Mouse (Mus musculus): Measurements from ENCODE around the gene Hs3st3a1. TPM values are rescaled to one million over a fixed set of nuclear protein-coding genes. Genes with fewer than 3 reads are reported as not detected.

The Hs3st3a1 gene
- polyA plus RNA-seq, 2 experiments: 0.06 to 0.20 TPM

DNA sequence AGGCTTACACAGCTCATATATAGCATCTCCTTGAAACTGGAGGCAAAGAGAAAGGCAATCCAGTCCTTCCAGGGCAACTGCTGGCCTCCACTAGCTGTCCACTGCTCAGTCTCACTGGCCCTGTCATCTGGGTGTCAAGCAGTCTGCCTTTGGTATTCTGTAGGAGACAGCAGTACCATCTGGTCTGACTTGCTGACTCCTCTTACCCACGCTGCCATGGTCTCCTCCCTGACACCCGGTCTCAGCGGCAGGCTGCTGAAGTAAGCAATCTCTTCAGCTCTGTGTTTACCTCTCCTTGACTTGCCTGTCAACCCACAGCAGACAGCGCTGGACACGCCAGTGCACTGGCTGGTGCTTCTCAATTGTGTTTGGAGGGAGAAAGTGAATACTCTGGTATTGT, 109.1 kb downstream of the Hs3st3a1 start:
- no peak for DNase-seq (ENCODE audit: low read depth in 3 of 3, low spot score in 3 of 3)
- H3K27ac ChIP-seq: no peak overlapping the region
- no peaks in the 10 kb centered on the region for H3K36me3 ChIP-seq (replicated peaks; ENCODE audit: control insufficient read depth, insufficient read depth, low read depth)
- no peak for TF ChIP-seq CTCF (IDR thresholded peaks at IDR 0.05; ENCODE audit: low read depth)
- TF ChIP-seq EP300 (IDR thresholded peaks at IDR 0.05; ENCODE audit: low read depth): no peak
- H3K4me2 ChIP-seq (ENCODE audit: low read depth): no peak overlapping the region
- H3K27me3 ChIP-seq (ENCODE audit: control insufficient read depth, insufficient read depth, low read length): no peaks in the 10 kb centered on the region
- ATAC-seq (ENCODE audit: insufficient read depth): no peak
- H3K9ac ChIP-seq (replicated peaks): no peak overlapping the region
- no peaks in the 10 kb centered on the region for H3K9me3 ChIP-seq (ENCODE audit: control insufficient read depth, low read length)
- peaks cover 0 to 3% of the 10 kb centered on the region in 2 experiments; a peak in 2 of 4 replicates for H3K4me1 ChIP-seq (replicated peaks; ENCODE audit: control insufficient read depth in 2 of 2, insufficient read depth in 2 of 2, low read length in 1 of 2)
- 51% methylated on average over 5 of the region's 5 CpGs for WGBS (ENCODE audit: insufficient replicate concordance)
- H3K4me3 ChIP-seq (ENCODE audit: insufficient read depth in 1 of 2, low read depth in 2 of 2, low read length in 2 of 2): no peak overlapping the region

DNA sequence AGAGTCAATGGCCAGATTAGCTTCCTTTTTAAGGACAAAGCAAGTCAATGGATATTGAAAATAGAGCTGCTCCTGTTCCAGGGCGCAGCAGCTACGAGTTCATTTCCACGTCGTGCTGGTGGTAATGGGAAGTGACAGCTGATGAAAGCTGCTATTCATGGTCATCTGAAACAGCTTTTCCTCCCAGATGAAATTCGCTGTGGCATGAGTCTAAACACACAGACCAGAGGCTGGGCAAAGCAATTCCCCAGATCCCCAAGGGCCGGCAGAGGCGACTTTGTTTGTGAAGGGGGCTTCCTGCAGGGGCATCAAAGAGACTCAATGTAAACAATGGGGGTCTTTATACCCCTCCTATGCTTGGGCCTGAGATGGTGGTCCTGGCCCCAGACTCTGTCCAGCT, 114.2 kb downstream of the Hs3st3a1 start:
- DNase-seq (ENCODE audit: low read depth in 3 of 3, low spot score in 3 of 3) (no peak), ATAC-seq (ENCODE audit: insufficient read depth) (no peak)
- H3K9me3 ChIP-seq (ENCODE audit: control insufficient read depth, low read length): no peaks in the 10 kb centered on the region
- no peak overlapping the region for H3K27ac ChIP-seq
- H3K4me3 ChIP-seq (ENCODE audit: insufficient read depth in 1 of 2, low read depth in 2 of 2, low read length in 2 of 2): no peak overlapping the region
- H3K4me1 ChIP-seq (replicated peaks; ENCODE audit: control insufficient read depth in 2 of 2, insufficient read depth in 2 of 2, low read length in 1 of 2): no peaks in the 10 kb centered on the region
- no peaks in the 10 kb centered on the region for H3K36me3 ChIP-seq (replicated peaks; ENCODE audit: control insufficient read depth, insufficient read depth, low read depth)
- H3K27me3 ChIP-seq (ENCODE audit: control insufficient read depth, insufficient read depth, low read length): no peaks in the 10 kb centered on the region
- H3K9ac ChIP-seq (replicated peaks): no peak overlapping the region
- no peak overlapping the region for H3K4me2 ChIP-seq (ENCODE audit: low read depth)
- 44% methylated on average over 7 of the region's 7 CpGs for WGBS (ENCODE audit: insufficient replicate concordance)
- TF ChIP-seq CTCF (IDR thresholded peaks at IDR 0.05; ENCODE audit: low read depth) (no peak), EP300 (IDR thresholded peaks at IDR 0.05; ENCODE audit: low read depth) (no peak)

DNA sequence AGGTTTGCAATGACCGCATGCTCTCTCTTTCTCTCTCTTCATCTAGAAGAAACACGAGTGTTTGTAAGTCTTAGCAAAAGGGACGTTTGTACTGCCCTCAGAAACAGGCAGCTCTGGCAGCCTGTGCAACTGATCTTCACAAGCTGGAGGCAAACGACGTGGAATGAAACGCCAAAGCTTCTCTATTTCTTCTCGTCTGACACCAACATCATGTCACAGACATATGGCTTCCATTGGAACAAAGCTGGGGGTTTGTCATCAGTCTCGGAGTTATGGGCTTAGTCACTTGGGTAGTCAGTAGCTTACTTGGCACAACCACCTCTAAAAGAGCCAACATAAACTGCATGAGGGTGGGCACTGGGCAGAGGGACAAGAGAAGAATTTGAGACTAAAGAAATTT, 114.8 kb downstream of the Hs3st3a1 start:
- Histone ChIP-seq H3K36me3 (replicated peaks; ENCODE audit: control insufficient read depth, insufficient read depth, low read depth) (no peaks in the 10 kb centered on the region), H3K9me3 (ENCODE audit: control insufficient read depth, low read length) (no peaks in the 10 kb centered on the region), H3K27ac (no peak overlapping the region), H3K9ac (replicated peaks) (no peak overlapping the region), H3K27me3 (ENCODE audit: control insufficient read depth, insufficient read depth, low read length) (no peaks in the 10 kb centered on the region), H3K4me2 (ENCODE audit: low read depth) (no peak overlapping the region), H3K4me3 (ENCODE audit: insufficient read depth in 1 of 2, low read depth in 2 of 2, low read length in 2 of 2) (no peak overlapping the region), H3K4me1 (replicated peaks; ENCODE audit: control insufficient read depth in 2 of 2, insufficient read depth in 2 of 2, low read length in 1 of 2) (no peaks in the 10 kb centered on the region)
- no peak for ATAC-seq (ENCODE audit: insufficient read depth)
- no peak for TF ChIP-seq CTCF (IDR thresholded peaks at IDR 0.05; ENCODE audit: low read depth)
- no peak for TF ChIP-seq EP300 (IDR thresholded peaks at IDR 0.05; ENCODE audit: low read depth)
- 61% methylated on average over 8 of the region's 8 CpGs for WGBS (ENCODE audit: insufficient replicate concordance)
- no peak for DNase-seq (ENCODE audit: low read depth in 3 of 3, low spot score in 3 of 3)

DNA sequence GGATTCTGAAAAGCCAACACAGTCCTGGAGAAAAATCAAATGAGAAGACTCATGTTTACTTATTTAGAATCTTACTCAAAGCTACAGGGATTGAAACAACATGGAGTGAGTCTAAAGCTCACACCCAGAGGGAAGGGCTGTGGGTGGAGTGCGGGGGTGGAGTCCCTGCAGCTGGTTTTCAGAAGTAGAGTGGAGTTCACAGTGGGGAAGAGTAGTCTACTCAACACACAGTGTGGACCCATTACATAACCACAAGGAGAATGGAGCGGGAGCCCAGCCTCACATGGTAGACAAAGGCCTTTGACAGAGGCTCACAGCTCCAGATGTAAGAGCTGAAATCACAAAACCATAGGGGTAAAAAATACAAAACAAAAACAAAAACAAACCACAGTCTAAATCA, 123.2 kb downstream of the Hs3st3a1 start:
- TF ChIP-seq CTCF (IDR thresholded peaks at IDR 0.05; ENCODE audit: low read depth) (no peak), EP300 (IDR thresholded peaks at IDR 0.05; ENCODE audit: low read depth) (no peak)
- no peaks in the 10 kb centered on the region for H3K4me1 ChIP-seq (replicated peaks; ENCODE audit: control insufficient read depth in 2 of 2, insufficient read depth in 2 of 2, low read length in 1 of 2)
- WGBS (ENCODE audit: insufficient replicate concordance): 62% methylated on average over 2 of the region's 2 CpGs
- DNase-seq (ENCODE audit: low read depth in 3 of 3, low spot score in 3 of 3): no peak
- no peaks in the 10 kb centered on the region for H3K9me3 ChIP-seq (ENCODE audit: control insufficient read depth, low read length)
- H3K4me2 ChIP-seq (ENCODE audit: low read depth): no peak overlapping the region
- no peak for ATAC-seq (ENCODE audit: insufficient read depth)
- H3K27me3 ChIP-seq (ENCODE audit: control insufficient read depth, insufficient read depth, low read length): no peaks in the 10 kb centered on the region
- H3K9ac ChIP-seq (replicated peaks): no peak overlapping the region
- no peak overlapping the region for H3K4me3 ChIP-seq (ENCODE audit: insufficient read depth in 1 of 2, low read depth in 2 of 2, low read length in 2 of 2)
- no peak overlapping the region for H3K27ac ChIP-seq
- H3K36me3 ChIP-seq (replicated peaks; ENCODE audit: control insufficient read depth, insufficient read depth, low read depth): no peaks in the 10 kb centered on the region

DNA sequence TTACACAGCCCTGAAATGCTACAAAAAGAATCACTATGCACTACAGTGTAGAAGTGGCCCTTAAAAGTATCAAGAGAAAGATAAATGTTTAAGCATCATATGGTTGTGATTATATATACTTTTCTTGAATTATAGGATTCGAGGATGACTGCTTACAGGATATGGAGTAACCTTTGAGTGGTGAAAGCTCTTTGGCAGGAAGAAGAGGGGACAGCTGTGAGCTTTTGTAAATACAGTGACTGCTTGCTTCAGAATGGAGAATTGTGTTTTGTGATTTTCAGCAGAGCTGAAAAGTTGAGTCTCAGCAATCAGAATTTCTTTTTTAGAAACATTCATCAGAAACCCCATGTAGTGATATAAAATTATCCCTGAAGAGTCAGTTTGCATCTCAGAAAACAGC, 124.3 kb downstream of the Hs3st3a1 start:
- Histone ChIP-seq H3K4me1 (replicated peaks; ENCODE audit: control insufficient read depth in 2 of 2, insufficient read depth in 2 of 2, low read length in 1 of 2) (no peaks in the 10 kb centered on the region), H3K4me2 (ENCODE audit: low read depth) (no peak overlapping the region), H3K9me3 (ENCODE audit: control insufficient read depth, low read length) (no peaks in the 10 kb centered on the region), H3K4me3 (ENCODE audit: insufficient read depth in 1 of 2, low read depth in 2 of 2, low read length in 2 of 2) (no peak overlapping the region), H3K36me3 (replicated peaks; ENCODE audit: control insufficient read depth, insufficient read depth, low read depth) (no peaks in the 10 kb centered on the region), H3K27ac (no peak overlapping the region), H3K9ac (replicated peaks) (no peak overlapping the region), H3K27me3 (ENCODE audit: control insufficient read depth, insufficient read depth, low read length) (no peaks in the 10 kb centered on the region)
- TF ChIP-seq CTCF (IDR thresholded peaks at IDR 0.05; ENCODE audit: low read depth): no peak
- ATAC-seq (ENCODE audit: insufficient read depth) (no peak), DNase-seq (ENCODE audit: low read depth in 3 of 3, low spot score in 3 of 3) (no peak)
- WGBS (ENCODE audit: insufficient replicate concordance): 23% methylated on average over 1 of the region's 1 CpGs
